Mouse (Mus musculus) heart, postnatal 0 days (tissue): ENCODE data around the gene 1110051M20Rik.

Experiments
- CTCF ChIP-seq: IDR thresholded peaks from 2 replicates; pipeline ENCODE4 v1.5.1; 2016; ENCODE audit warnings: antibody characterized with exemption, control low read depth, low read depth
- EP300 ChIP-seq: IDR thresholded peaks from 2 replicates; pipeline ENCODE4 v1.6.1; 2016; ENCODE audit warnings: antibody characterized with exemption, low read depth

GRCm38 (mm10) chr2:91269687-91270133 lies 174.8 kb downstream of the 1110051M20Rik start:
- TF ChIP-seq EP300, result no peak
- TF ChIP-seq CTCF, result no peak
